18 mouse cellular contexts compared by ENCODE assay signal in genomic region chr12:82387042-82387441, GRCm38 (mm10).
DNase-seq lines count a peak whose midpoint lies in the region; ATAC-seq and TF ChIP-seq lines count a peak whose summit lies in the region.
"Had no signal": no experiment of that assay in that cellular context is flagged by ENCODE, and none has a peak within 500 bp of the region (broad histone marks: within the 10 kb centered on the region; RNA-seq: fewer than 3 reads in every experiment).

No protein-coding gene starts in this region.

- in situ Hi-C loops in CH12.LX (cut with MboI; ENCODE audit: low pct_ligation_motif_present, low pct_unique_long_range_greater_than_20kb, low sequenced_read_pairs): no loop called here

- H3K9ac ChIP-seq in forebrain, embryonic 15.5 days (replicated peaks): no peak overlapping the region
- no peak overlapping the region for H3K9ac ChIP-seq in CH12.LX (ENCODE audit: insufficient read depth, low read depth)
- H3K9ac ChIP-seq: embryonic facial prominence, embryonic 12.5 days; neural tube, embryonic 15.5 days had no signal

- H3K4me3 ChIP-seq in forebrain, embryonic 15.5 days: no peak overlapping the region
- no peak overlapping the region for H3K4me3 ChIP-seq in forebrain, embryonic 10.5 days
- no peak overlapping the region for H3K4me3 ChIP-seq in left cerebral cortex, adult 2 months
- H3K4me3 ChIP-seq in CH12.LX (replicated peaks in 1 of 3; ENCODE audit: low read depth in 2 of 3, low read length in 2 of 3, poor library complexity in 1 of 3): peak overlapping the region in 1 of 3 experiments; percentile 23
- H3K4me3 ChIP-seq: embryonic facial prominence, embryonic 12.5 days; erythroblast, embryonic 14.5 days; neural tube, embryonic 15.5 days had no signal

- ATAC-seq in forebrain, embryonic 15.5 days (replicated peaks): no peak
- ATAC-seq in neutrophil, adult 5-6 weeks (ENCODE audit: extremely low read depth, insufficient number of reproducible peaks, low FRiP score, poor library complexity, severe bottlenecking): peak; percentile 25; the same call in 1 of the 2 replicates
- ATAC-seq: midbrain, embryonic 16.5 days had no signal

- intact Hi-C loops in left cerebral cortex, adult 2 months (cut with DNase I): loop anchor here (5.0 kb wide), 1 partner anchor 50 kb away; no protein-coding TSS in a partner anchor

- DNase-seq in forebrain, embryonic 10.5 days (ENCODE audit: extremely low spot score, low spot score): no peak
- no peak for DNase-seq in left cerebral cortex, adult 2 months (ENCODE audit: extremely low spot score in 1 of 2, low spot score in 2 of 2)
- DNase-seq in left cerebral cortex, adult 18-20 months (ENCODE audit: low spot score in 2 of 2): no peak
- peak; percentile 23 for DNase-seq in CH12.LX (ENCODE audit: extremely low read depth)
- DNase-seq in gastrocnemius, postnatal 25 days: no peak
- DNase-seq: adrenal gland, postnatal 14 days; gastrocnemius, postnatal 10 days; heart, postnatal 10 days; kidney, adult 18-20 months had no signal

- TF ChIP-seq POLR2A in CH12.LX (IDR thresholded peaks at IDR 0.05; ENCODE audit: low read depth, low read length): no peak

- no peak for TF ChIP-seq RAD21 in CH12.LX (IDR thresholded peaks at IDR 0.05; ENCODE audit: low read depth, low read length)

- H3K9me3 ChIP-seq in forebrain, embryonic 15.5 days: no peaks in the 10 kb centered on the region
- H3K9me3 ChIP-seq in forebrain, embryonic 10.5 days: no peaks in the 10 kb centered on the region
- peaks cover 2% of the 10 kb centered on the region for H3K9me3 ChIP-seq in CH12.LX (replicated peaks; ENCODE audit: low read length)
- H3K9me3 ChIP-seq: embryonic facial prominence, embryonic 12.5 days; neural tube, embryonic 15.5 days had no signal

- no peaks in the 10 kb centered on the region for H3K27me3 ChIP-seq in forebrain, embryonic 15.5 days
- no peaks in the 10 kb centered on the region for H3K27me3 ChIP-seq in forebrain, embryonic 10.5 days (ENCODE audit: poor library complexity, severe bottlenecking)
- no peaks in the 10 kb centered on the region for H3K27me3 ChIP-seq in CH12.LX (replicated peaks)
- H3K27me3 ChIP-seq: embryonic facial prominence, embryonic 12.5 days; neural tube, embryonic 15.5 days had no signal

- no peaks in the 10 kb centered on the region for H3K36me3 ChIP-seq in forebrain, embryonic 15.5 days
- H3K36me3 ChIP-seq in forebrain, embryonic 10.5 days (replicated peaks): peaks cover 40% of the 10 kb centered on the region
- H3K36me3 ChIP-seq in CH12.LX (replicated peaks in 1 of 2; ENCODE audit: control insufficient read depth in 1 of 2, insufficient read depth in 1 of 2, low read length in 1 of 2): peaks cover 11 to 38% of the 10 kb centered on the region in 2 experiments

- no peak for TF ChIP-seq CTCF in left cerebral cortex, adult 2 months (IDR thresholded peaks at IDR 0.05)
- TF ChIP-seq CTCF in CH12.LX (conservative IDR thresholded peaks at IDR 0.05 in 1 of 2, IDR thresholded peaks at IDR 0.05 in 1 of 2; ENCODE audit: low read depth in 2 of 2, low read length in 2 of 2): no peak

- no peak overlapping the region for H3K4me2 ChIP-seq in forebrain, embryonic 15.5 days (replicated peaks)
- no peak overlapping the region for H3K4me2 ChIP-seq in CH12.LX (ENCODE audit: insufficient read depth, low read depth, poor library complexity, severe bottlenecking)
- H3K4me2 ChIP-seq: embryonic facial prominence, embryonic 12.5 days; liver, embryonic 11.5 days; neural tube, embryonic 15.5 days had no signal

- peak overlapping the region; percentile 39; the same call in 1 of the 2 replicates for H3K27ac ChIP-seq in forebrain, embryonic 15.5 days (replicated peaks)
- H3K27ac ChIP-seq in forebrain, embryonic 10.5 days: no peak overlapping the region
- H3K27ac ChIP-seq in left cerebral cortex, adult 2 months: peak overlapping the region; percentile 59
- H3K27ac ChIP-seq in CH12.LX (ENCODE audit: insufficient read depth, low read depth): peak overlapping the region; percentile 55
- H3K27ac ChIP-seq: embryonic facial prominence, embryonic 12.5 days; kidney, postnatal 0 days; neural tube, embryonic 15.5 days; stomach, postnatal 0 days had no signal

- TF ChIP-seq EP300 in CH12.LX (IDR thresholded peaks at IDR 0.05; ENCODE audit: low read length): peak; percentile 6; the same call in 1 of the 2 replicates

- no peaks in the 10 kb centered on the region for H3K79me2 ChIP-seq in CH12.LX (replicated peaks; ENCODE audit: control insufficient read depth, extremely low read depth, insufficient read depth, poor library complexity, severe bottlenecking)

- dilution Hi-C loops in CH12.LX (cut with MboI; ENCODE audit: extremely low pct_ligation_motif_present, extremely low pct_unique_long_range_greater_than_20kb, low sequenced_read_pairs): no loop called here

- 54% methylated on average over 3 of the region's 3 CpGs for WGBS in forebrain, embryonic 15.5 days
- 93% methylated on average over 3 of the region's 3 CpGs for WGBS in forebrain, embryonic 10.5 days

- H3K4me1 ChIP-seq in forebrain, embryonic 15.5 days: peaks cover 10% of the 10 kb centered on the region; the same call in 1 of the 2 replicates
- H3K4me1 ChIP-seq in forebrain, embryonic 10.5 days: peaks cover 4% of the 10 kb centered on the region; the same call in 1 of the 2 replicates
- peaks cover 22 to 66% of the 10 kb centered on the region in 2 experiments for H3K4me1 ChIP-seq in CH12.LX (ENCODE audit: control insufficient read depth in 1 of 2, insufficient read depth in 2 of 2)
- H3K4me1 ChIP-seq: embryonic facial prominence, embryonic 12.5 days; neural tube, embryonic 15.5 days had no signal

TF ChIP-seq in CH12.LX, 34 proteins besides CTCF, POLR2A, EP300 and RAD21:
- TF ChIP-seq ETS1 (conservative IDR thresholded peaks at IDR 0.05; ENCODE audit: low read depth, low read length): peak; percentile 44; the same call in 1 of the 2 replicates
- TF ChIP-seq MAX (IDR thresholded peaks at IDR 0.05; ENCODE audit: low read length): no peak
- 0 out of 2 replicates have a peak, but pooled peaks have one; percentile 32 for TF ChIP-seq BHLHE40 (IDR thresholded peaks at IDR 0.05; ENCODE audit: low read depth, low read length)
- TF ChIP-seq E2F4 (IDR thresholded peaks at IDR 0.05; ENCODE audit: insufficient replicate concordance, low read depth, low read length): no peak
